Mouse (Mus musculus) natural killer cell, adult 2 months (primary cell): ENCODE data around the gene Svop.

ENCODE experiments used
- DNase-seq, 2 experiments: peaks; one replicate each; pipeline ENCODE4 v3.0.0; 2022; ENCODE audit warnings: low spot score in 2 of 2

Svop gene

DNA sequence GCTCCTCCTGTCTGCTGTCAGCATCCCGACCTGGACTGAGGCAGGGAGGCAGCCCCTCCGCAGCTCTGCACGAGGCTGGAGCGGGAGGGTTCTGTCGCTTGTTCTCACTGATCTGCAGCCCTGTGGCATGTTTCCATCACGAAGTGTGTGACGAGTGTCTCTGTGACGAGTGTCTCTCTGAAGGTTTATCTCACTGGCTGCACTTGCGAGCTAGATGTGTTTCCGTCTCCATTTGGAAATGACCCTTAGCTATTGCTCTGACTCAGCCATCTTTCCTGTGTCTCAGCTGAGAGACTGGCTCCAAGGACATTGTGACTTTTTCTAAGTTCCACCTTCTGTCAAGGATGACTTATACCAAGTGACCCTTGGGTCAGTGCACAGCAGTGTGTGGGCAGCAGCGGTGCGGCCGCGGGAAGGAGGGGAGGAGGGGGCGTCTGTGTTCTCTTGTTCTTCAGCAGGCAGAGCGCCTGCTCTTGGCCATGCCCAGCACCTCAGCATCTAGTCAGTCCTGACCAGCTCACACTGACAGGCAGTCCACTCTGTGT is 15.1 kb upstream of the Svop start:
- no peak for DNase-seq

GRCm38 (mm10) chr5:114102807-114103206 is 11.4 kb upstream of the Svop start:
- DNase-seq, result no peak

DNA sequence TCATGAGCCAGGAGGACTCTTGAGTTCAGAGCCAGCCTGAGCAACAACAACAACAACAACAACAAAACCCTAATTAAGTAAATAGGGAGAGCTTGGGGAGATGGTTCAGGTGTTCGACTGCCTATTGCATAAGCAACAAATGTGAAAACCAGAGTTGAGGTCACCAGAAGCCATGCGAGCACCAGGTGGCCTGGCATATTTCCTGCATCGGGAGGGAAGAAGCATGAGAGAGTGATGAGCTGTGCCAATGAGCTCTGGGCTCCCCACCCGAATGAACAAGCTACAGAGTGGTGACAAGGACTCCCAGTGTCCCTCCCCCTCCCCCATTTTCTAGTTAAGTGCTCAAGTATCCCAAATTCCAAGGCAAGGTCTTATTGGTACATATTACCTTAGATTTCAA is 10.5 kb upstream of the Svop start:
- DNase-seq, result no peak

- no peak for DNase-seq
These were observed 9.2 kb upstream of the Svop start for GRCm38 (mm10) chr5:114100390-114101099.

DNA sequence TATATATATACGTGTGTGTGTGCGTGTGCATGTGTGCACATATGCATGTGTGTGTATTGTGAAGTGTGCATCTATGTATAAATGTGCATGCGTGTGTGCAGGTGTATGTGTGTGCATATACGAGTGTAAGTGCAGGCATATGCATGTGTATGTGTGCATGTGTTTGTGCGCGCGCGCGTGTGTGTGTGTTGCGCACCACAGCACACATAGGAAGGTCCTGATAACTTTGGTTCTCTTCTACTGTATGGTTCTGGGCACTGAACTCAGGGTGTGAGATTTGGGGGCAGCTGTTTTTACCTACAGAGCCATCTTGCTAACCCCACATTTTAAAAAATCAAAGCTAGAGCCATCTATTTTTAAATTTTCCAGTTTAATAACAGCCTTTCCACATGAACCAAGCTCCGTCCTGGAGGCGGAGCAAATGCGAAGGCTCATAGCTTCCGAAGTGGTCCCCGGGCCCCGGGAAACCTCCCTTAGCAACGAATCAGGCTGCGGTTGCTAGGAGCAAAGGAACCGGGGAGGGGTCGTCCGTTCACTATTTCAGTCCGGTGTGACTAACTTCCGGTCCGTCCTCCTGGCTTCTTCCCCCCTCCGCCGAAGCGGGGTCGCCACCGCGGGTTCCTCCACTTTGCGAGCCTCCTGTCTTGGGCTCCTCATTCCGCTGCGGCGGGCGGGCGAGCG is 8.5 kb upstream of the Svop start:
- DNase-seq, result peak; percentile 83 to 88

DNA sequence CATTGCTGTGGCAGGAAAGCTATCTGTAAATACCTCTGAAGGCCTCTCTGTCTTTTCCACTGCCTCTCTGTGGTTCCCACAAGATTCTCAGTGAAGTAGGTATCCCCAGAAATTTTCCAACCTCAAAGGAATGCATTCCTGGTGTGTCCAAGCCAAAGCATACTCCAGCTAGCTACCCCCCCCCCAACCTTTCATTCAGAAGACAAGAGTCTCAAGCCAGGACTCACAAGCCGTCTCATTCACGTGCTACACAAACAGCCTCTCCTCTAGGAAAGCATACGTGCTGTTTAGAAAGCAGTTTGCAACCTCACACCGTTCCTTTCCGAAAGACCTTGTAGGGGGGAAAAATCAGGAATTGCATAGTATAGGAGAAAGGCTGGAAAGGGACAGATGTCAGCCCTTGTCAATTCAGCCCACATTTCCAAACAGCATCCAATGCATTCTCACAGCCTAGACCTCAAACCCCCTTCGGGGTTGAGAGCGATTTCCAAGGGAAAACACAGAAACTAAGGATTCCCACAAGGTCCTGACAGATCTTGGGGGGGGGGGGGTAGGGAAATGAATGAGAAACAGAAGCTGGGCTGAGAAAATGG is 853 bp downstream of the Svop start:
- no peak for DNase-seq

- no peak for DNase-seq
These were observed 3.4 kb downstream of the Svop start for GRCm38 (mm10) chr5:114087875-114088480.

DNA sequence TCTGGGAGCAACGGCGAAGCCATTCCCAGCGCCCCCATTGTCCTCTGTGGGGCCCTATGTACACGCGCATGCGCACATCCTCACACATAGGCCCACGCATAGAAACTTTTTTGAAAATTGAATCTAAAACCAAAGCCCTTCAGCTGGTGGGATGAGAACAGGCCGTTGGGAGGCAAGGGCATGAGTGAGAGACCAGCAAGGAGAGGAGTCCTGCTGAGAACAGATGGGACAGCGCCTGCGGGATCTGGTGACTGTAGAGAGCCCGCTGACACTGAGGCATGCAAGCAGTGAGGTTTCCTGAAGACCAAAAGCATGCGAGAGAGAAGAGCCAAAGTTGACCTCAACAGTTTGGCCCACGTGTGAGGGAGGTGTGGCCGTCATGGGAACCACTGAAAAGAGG is 5.9 kb downstream of the Svop start:
- no peak for DNase-seq

GRCm38 (mm10) chr5:114077009-114077408 is 14.4 kb downstream of the Svop start:
- DNase-seq, result no peak

DNA sequence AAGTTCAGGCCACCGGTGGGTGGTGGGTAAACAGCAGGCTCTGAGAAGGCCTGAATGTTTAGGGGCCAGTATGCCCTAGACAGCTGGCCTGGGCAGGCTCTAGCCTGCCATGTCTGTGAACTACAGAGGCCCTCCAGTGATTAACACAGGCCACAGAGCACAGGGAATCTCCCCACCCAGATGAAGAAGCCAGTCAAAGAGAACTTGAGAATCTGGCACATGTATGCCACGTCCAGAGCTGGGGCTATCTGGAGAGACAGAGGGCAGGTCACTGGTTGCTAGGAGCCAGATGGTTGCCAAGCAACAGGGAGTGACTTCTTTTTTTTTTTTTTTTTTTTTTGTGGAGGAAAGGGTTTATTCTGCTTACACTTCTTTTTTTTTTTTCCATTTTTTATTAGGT is 19.1 kb downstream of the Svop start:
- no peak for DNase-seq

- DNase-seq, result no peak
These were observed 20.5 kb downstream of the Svop start for GRCm38 (mm10) chr5:114070858-114071257.

DNA sequence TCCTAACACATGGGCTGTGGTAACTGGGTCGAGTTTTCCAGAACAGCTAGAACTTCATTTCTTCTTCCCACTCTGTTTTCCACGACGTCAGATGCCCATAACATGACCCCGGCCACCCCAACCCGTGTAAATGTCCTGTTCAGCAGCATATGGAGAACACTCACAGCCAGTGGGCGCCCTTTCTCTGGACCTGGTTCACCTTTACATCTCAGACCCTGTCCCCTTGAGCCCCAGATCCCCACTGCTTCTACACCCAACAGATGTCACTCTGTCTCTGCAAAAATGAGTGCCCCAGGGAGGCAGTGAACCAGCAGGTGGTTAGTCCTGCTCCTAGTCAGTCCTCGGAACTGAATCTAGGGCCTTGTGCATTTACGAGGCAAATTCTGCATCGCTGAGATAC is 23.4 kb downstream of the Svop start:
- no peak for DNase-seq

DNA sequence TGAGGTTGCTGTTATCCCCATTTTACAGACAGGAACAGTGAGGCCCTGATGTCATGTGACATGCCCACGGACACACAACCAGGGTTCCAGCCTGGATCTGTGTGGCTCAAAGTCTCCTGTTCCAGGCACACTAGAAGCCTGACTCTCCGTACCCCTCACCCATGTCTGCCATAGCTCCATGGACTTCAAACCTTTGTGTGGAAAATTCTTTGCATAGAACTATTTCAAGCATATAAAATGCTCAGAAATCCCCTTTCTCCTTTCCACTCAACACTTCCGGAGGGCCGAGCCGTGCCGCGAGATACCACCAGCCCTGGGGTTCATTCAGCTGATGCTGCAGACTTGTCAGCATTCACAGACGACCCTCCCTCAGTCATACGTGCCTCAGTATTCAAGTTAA is 23.8 kb downstream of the Svop start:
- DNase-seq, result no peak

GRCm38 (mm10) chr5:114066601-114067000 is 24.8 kb downstream of the Svop start:
- DNase-seq, result no peak

- DNase-seq, result no peak
These were observed 26.2 kb downstream of the Svop start, which contains the start of gene Usp30 for GRCm38 (mm10) chr5:114065161-114065560. Gene Usp30 (plus strand): TSS chr5:114065461.

DNA sequence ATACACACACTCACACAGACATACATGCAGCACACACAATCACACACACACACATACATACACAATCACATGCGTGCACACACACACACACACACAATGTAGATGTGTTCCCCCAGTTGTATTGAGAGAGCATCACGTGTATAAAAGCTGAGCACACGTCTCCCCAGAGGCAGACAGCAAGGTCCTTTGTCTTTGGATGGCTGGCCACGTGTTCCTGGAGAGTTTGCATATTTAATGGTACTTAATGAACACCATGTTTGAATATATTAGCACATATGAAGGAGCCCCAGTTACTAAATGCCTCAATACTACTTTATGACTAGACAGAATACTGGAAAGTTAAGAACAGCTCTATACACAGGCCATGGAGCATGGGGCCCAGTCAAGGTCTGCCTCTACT is 27.4 kb downstream of the Svop start:
- no peak for DNase-seq

DNA sequence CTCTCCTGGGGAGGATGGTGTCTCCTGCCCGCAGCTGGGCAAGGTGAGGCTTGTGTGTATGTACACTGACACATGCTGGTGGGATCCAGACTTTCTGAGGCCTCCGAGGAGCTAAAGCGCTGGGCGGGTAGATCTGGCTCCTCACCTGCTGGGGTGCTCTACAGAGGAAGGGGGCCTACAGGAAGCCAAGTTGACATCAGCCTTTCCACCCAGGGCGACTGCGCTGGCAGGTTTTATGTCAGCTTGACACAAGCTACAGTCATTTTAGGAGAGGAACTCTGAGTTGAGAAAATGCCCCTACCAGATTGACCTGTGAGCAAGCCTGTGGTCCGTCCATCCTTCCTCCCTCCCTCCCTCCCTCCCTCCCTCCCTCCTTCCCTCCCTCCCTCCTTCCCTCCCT is 29.7 kb downstream of the Svop start:
- DNase-seq, result no peak

GRCm38 (mm10) chr5:114057129-114057731 is 34.1 kb downstream of the Svop start:
- DNase-seq, result no peak

GRCm38 (mm10) chr5:114052246-114052761 is 39.1 kb downstream of the Svop start:
- DNase-seq, result peak; percentile 25 to 35

DNA sequence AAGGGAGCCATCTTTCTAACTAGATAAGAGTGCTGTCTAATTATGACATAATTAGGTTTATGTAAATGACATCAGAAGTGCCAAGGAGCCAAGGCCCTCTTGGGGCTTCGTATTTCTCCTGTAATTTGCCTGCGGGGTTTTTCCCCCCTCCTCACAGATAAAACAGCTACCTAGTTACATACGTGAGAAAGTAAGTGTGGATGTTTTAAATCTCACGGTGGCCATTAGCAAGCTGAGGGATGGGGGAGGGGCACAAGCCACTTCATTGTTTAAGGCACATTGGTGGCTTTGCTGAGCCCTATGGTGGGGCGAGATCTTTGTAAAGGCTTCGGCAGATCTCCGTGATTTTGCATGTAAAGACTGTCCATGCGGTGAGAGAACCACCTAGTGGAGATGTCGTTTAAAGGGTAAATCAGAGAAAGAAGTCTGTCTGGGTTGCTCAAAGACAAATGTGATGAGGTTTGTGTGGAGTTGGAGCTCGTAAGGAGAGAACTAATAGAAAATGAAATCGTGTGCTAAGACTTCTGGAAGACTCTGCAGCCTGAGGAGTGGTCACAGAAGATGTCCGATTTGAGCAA is 42.5 kb downstream of the Svop start:
- DNase-seq, result no peak

GRCm38 (mm10) chr5:114047182-114047581 is 44.2 kb downstream of the Svop start:
- no peak for DNase-seq
